In genomic region chr4:106295696-106296095, GRCm38 (mm10) we compare ENCODE assay signal across 19 mouse cellular contexts. TPM values are rescaled to one million over a fixed set of nuclear protein-coding genes. Genes with fewer than 3 reads are reported as not detected.
DNase-seq lines count a peak whose midpoint lies in the region; ATAC-seq and TF ChIP-seq lines count a peak whose summit lies in the region.
"Had no signal": no experiment of that assay in that cellular context is flagged by ENCODE, and none has a peak within 500 bp of the region (broad histone marks: within the 10 kb centered on the region; RNA-seq: fewer than 3 reads in every experiment).

No protein-coding gene starts in this region.

- TF ChIP-seq CTCF in midbrain, postnatal 0 days (IDR thresholded peaks at IDR 0.05) = no peak

- H3K9ac ChIP-seq in kidney, embryonic 14.5 days (ENCODE audit: low read depth, low read length) = no peak overlapping the region
- H3K9ac ChIP-seq in kidney, embryonic 16.5 days (replicated peaks; ENCODE audit: low read length) = no peak overlapping the region
- no peak overlapping the region for H3K9ac ChIP-seq in midbrain, embryonic 11.5 days (ENCODE audit: low read length)
- no peak overlapping the region for H3K9ac ChIP-seq in midbrain, postnatal 0 days (replicated peaks; ENCODE audit: low read length, poor library complexity, severe bottlenecking)
- H3K9ac ChIP-seq: forebrain, embryonic 13.5 days; forebrain, postnatal 0 days; hindbrain, embryonic 13.5 days; intestine, embryonic 15.5 days had no signal

- no peak overlapping the region for H3K4me3 ChIP-seq in kidney, embryonic 14.5 days (ENCODE audit: low read length)
- no peak overlapping the region for H3K4me3 ChIP-seq in kidney, embryonic 16.5 days (ENCODE audit: low read length)
- H3K4me3 ChIP-seq in midbrain, embryonic 11.5 days (ENCODE audit: low read depth, low read length) = no peak overlapping the region
- no peak overlapping the region for H3K4me3 ChIP-seq in midbrain, postnatal 0 days (ENCODE audit: low read depth, low read length)
- H3K4me3 ChIP-seq: forebrain, embryonic 13.5 days; hindbrain, embryonic 13.5 days; intestine, embryonic 15.5 days had no signal

- H3K9me3 ChIP-seq in kidney, embryonic 14.5 days (ENCODE audit: control insufficient read depth, low read length) = no peaks in the 10 kb centered on the region
- peaks cover 7% of the 10 kb centered on the region for H3K9me3 ChIP-seq in kidney, embryonic 16.5 days (ENCODE audit: low read length)
- no peaks in the 10 kb centered on the region for H3K9me3 ChIP-seq in midbrain, embryonic 11.5 days (ENCODE audit: control insufficient read depth, low read length)
- H3K9me3 ChIP-seq in midbrain, postnatal 0 days (ENCODE audit: low read length) = no peaks in the 10 kb centered on the region
- H3K9me3 ChIP-seq: forebrain, embryonic 13.5 days; hindbrain, embryonic 13.5 days had no signal

- H3K36me3 ChIP-seq in kidney, embryonic 14.5 days (ENCODE audit: control insufficient read depth, insufficient read depth, low read length) = no peaks in the 10 kb centered on the region
- H3K36me3 ChIP-seq in kidney, embryonic 16.5 days (ENCODE audit: insufficient read depth, low read length) = no peaks in the 10 kb centered on the region
- no peaks in the 10 kb centered on the region for H3K36me3 ChIP-seq in midbrain, embryonic 11.5 days (ENCODE audit: control insufficient read depth, insufficient read depth, low read length)
- H3K36me3 ChIP-seq in midbrain, postnatal 0 days (ENCODE audit: insufficient read depth, low read length) = no peaks in the 10 kb centered on the region
- H3K36me3 ChIP-seq: hindbrain, embryonic 13.5 days; intestine, embryonic 15.5 days had no signal

- DNase-seq in embryo, embryonic 10 days (ENCODE audit: low spot score) = peak; percentile 37
- no peak for DNase-seq in embryo, embryonic 9.5 days (ENCODE audit: extremely low spot score)
- peak; percentile 56 for DNase-seq in midbrain, embryonic 11.5 days (ENCODE audit: low spot score, missing footprints)
- no peak for DNase-seq in midbrain, postnatal 0 days (ENCODE audit: low spot score)
- no peak for DNase-seq in urinary bladder, adult 2 months (ENCODE audit: low spot score)
- DNase-seq: adrenal gland, postnatal 14 days; cerebellum, adult 11-12 months; cerebellum, adult 9-10 months; cerebellum, postnatal 25 days; forebrain, postnatal 0 days; gastrocnemius, postnatal 14 days; heart, postnatal 10 days had no signal

- no peak overlapping the region for H3K4me2 ChIP-seq in kidney, embryonic 14.5 days (replicated peaks; ENCODE audit: low read depth, low read length)
- H3K4me2 ChIP-seq in kidney, embryonic 16.5 days (replicated peaks; ENCODE audit: low read depth, low read length) = no peak overlapping the region
- H3K4me2 ChIP-seq in midbrain, embryonic 11.5 days = no peak overlapping the region
- no peak overlapping the region for H3K4me2 ChIP-seq in midbrain, postnatal 0 days (ENCODE audit: low read depth, low read length, poor library complexity, severe bottlenecking)
- H3K4me2 ChIP-seq: forebrain, embryonic 13.5 days; hindbrain, embryonic 13.5 days; intestine, embryonic 15.5 days had no signal

- 0 out of 2 replicates have a peak, but pooled peaks have one; percentile 39 for ATAC-seq in kidney, embryonic 14.5 days (ENCODE audit: low FRiP score, low TSS enrichment)
- ATAC-seq in kidney, embryonic 16.5 days (ENCODE audit: low FRiP score, low TSS enrichment) = no peak
- ATAC-seq in midbrain, embryonic 11.5 days (ENCODE audit: low FRiP score) = no peak
- ATAC-seq in midbrain, postnatal 0 days (ENCODE audit: low FRiP score) = no peak
- ATAC-seq: activated CD4-positive, CD25-positive, alpha-beta regulatory T cell, adult 4 months; forebrain, embryonic 13.5 days; forebrain, postnatal 0 days; intestine, embryonic 15.5 days; Patski had no signal

- 39% methylated on average over 4 of the region's 4 CpGs for WGBS in kidney, embryonic 14.5 days
- 25% methylated on average over 4 of the region's 4 CpGs for WGBS in kidney, embryonic 16.5 days
- 75% methylated on average over 4 of the region's 4 CpGs for WGBS in midbrain, embryonic 11.5 days
- WGBS in midbrain, postnatal 0 days = 75% methylated on average over 4 of the region's 4 CpGs

- no peaks in the 10 kb centered on the region for H3K27me3 ChIP-seq in kidney, embryonic 14.5 days (ENCODE audit: control insufficient read depth, insufficient read depth, low read length)
- no peaks in the 10 kb centered on the region for H3K27me3 ChIP-seq in kidney, embryonic 16.5 days (ENCODE audit: insufficient read depth, low read length)
- H3K27me3 ChIP-seq in midbrain, embryonic 11.5 days (ENCODE audit: control insufficient read depth, insufficient read depth, low read length) = no peaks in the 10 kb centered on the region
- H3K27me3 ChIP-seq in midbrain, postnatal 0 days (ENCODE audit: insufficient read depth, low read length) = no peaks in the 10 kb centered on the region
- H3K27me3 ChIP-seq: forebrain, embryonic 13.5 days; hindbrain, embryonic 13.5 days; intestine, embryonic 15.5 days; Patski had no signal

- H3K27ac ChIP-seq in kidney, embryonic 14.5 days (ENCODE audit: low read depth, low read length) = no peak overlapping the region
- H3K27ac ChIP-seq in kidney, embryonic 16.5 days (ENCODE audit: low read length) = no peak overlapping the region
- no peak overlapping the region for H3K27ac ChIP-seq in midbrain, embryonic 11.5 days (ENCODE audit: low read depth, low read length)
- H3K27ac ChIP-seq in midbrain, postnatal 0 days (ENCODE audit: low read depth, low read length) = no peak overlapping the region
- H3K27ac ChIP-seq: forebrain, embryonic 13.5 days; hindbrain, embryonic 13.5 days; intestine, embryonic 15.5 days had no signal

- H3K4me1 ChIP-seq in kidney, embryonic 14.5 days (ENCODE audit: control insufficient read depth, insufficient read depth, low read length) = no peaks in the 10 kb centered on the region
- peaks cover 11% of the 10 kb centered on the region; the same call in 1 of the 2 replicates for H3K4me1 ChIP-seq in kidney, embryonic 16.5 days (ENCODE audit: insufficient read depth, low read length)
- H3K4me1 ChIP-seq in midbrain, embryonic 11.5 days (ENCODE audit: control insufficient read depth, insufficient read depth, low read length) = no peaks in the 10 kb centered on the region
- no peaks in the 10 kb centered on the region for H3K4me1 ChIP-seq in midbrain, postnatal 0 days (ENCODE audit: insufficient read depth, low read length)
- H3K4me1 ChIP-seq: forebrain, embryonic 13.5 days; hindbrain, embryonic 13.5 days; intestine, embryonic 15.5 days had no signal

RNA-seq across cellular contexts. Expression of gene Usp24, which starts 20.3 kb away (rescaled TPM):
- 15.7 and 16.4 TPM in 2 replicates for polyA plus RNA-seq in kidney, embryonic 14.5 days (2014; fragmentation: Nextera tagmentation; extraction: Ambion mirVana)
- polyA plus RNA-seq in kidney, embryonic 16.5 days (2015; fragmentation: Nextera tagmentation; extraction: Ambion mirVana) = 6.3 and 6.4 TPM in 2 replicates
- 9.9 and 10.0 TPM in 2 replicates for polyA plus RNA-seq in midbrain, embryonic 11.5 days (2014; fragmentation: Nextera tagmentation; extraction: Ambion mirVana)
- total RNA-seq in midbrain, postnatal 0 days (2014; rRNA removed) = 28.6 and 36.1 TPM in 2 replicates
- 6.6 and 10.2 TPM in 2 replicates for polyA plus RNA-seq in midbrain, postnatal 0 days (2015; fragmentation: Nextera tagmentation; extraction: Ambion mirVana)
- polyA plus RNA-seq in urinary bladder, adult 2 months (2012; rRNA removed) = 9.9 and 12.2 TPM in 2 replicates

Comparison
In these comparisons a context has a peak if more than half of its experiments do, and no peak if none do; other contexts are left out.
1. DNase-seq: peak in embryo, embryonic 10 days (single experiment) and midbrain, embryonic 11.5 days (single experiment); none in embryo, embryonic 9.5 days (single experiment), midbrain, postnatal 0 days (single experiment) and urinary bladder, adult 2 months (single experiment).